Mouse (Mus musculus) right cerebral cortex, adult 2 months (tissue): ENCODE results near the gene Rps17.

Experiments used
- DNase-seq, 2 experiments: peaks; one replicate each; pipeline ENCODE4 v3.0.0; 2021 to 2022; ENCODE audit warnings: low spot score in 2 of 2

Rps17 gene

GRCm38 (mm10) chr7:81344544-81345446, at the start of gene Rps17:
TSS of gene Rps17 (minus strand) at chr7:81345254.
- peak; percentile 96 to 98 for DNase-seq

DNA sequence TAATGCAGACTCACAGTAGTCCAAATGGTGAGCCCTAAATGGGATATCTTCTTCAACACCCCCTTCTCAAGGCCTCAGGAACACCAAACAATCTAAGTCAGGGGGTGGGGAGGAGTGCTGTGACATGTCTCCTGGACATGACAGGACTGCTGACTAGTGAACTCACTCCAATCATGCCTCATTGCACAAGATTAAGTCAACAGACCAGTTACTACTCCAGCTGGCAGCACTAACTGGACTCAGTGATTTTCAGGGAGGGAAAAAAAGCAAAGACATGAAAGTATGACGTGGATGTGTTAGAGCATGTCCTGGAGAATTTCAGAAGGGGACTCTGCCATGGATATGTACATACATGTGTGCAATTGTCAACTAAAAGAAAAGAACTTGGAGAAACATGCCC, 34.3 kb upstream of the Rps17 start:
- DNase-seq, result no peak

- DNase-seq, result peak; percentile 80 to 81
These were observed 27.4 kb upstream of the Rps17 start for GRCm38 (mm10) chr7:81372337-81372920.

DNA sequence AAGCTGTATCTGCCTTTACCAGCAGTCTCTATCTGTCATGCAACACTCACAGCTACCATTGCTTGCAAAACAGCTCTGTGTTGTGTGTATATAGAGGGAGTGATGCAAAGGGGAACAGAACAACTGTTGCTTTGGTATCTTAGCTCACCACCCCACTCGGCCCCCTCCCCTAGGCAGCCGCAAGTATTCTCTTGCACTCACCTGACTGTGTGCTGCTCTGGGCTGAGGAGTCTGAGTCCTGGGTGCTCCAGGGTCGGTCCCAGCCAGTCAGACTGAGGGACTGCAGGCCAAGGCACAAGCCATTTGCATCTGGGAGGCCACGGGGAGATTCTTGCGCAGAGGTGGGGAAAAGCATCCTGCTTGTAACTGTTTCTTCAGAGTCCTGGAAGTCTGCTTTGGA, 26.8 kb upstream of the Rps17 start:
- DNase-seq, result peak in 1 of 2 experiments; percentile 31

- DNase-seq, result peak; percentile 80 to 83
These were observed 24.7 kb upstream of the Rps17 start for GRCm38 (mm10) chr7:81369724-81370123.

- no peak for DNase-seq
These were observed 22.9 kb upstream of the Rps17 start for GRCm38 (mm10) chr7:81367946-81368345.

- DNase-seq, result no peak
These were observed 11.9 kb upstream of the Rps17 start for GRCm38 (mm10) chr7:81356975-81357374.

DNA sequence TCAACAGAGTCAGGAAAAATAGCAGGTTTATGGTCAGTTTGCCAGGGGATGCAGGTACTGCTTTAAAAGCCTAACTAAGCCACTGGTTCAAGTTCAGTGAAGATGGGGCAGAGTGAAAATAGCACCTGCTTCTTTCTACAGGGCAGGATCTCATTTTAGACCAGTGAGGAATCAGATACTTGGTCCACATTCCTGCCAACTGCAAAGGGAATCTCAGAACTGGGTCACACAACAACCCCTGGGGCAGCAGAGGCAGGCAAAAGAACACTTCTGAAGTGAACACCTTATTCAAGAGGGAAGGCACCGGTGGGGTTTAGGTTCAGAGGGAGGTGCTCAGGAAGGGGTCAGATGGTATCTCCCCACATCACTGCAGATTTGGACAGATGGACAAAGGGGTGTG, 11.3 kb upstream of the Rps17 start:
- DNase-seq, result no peak

DNA sequence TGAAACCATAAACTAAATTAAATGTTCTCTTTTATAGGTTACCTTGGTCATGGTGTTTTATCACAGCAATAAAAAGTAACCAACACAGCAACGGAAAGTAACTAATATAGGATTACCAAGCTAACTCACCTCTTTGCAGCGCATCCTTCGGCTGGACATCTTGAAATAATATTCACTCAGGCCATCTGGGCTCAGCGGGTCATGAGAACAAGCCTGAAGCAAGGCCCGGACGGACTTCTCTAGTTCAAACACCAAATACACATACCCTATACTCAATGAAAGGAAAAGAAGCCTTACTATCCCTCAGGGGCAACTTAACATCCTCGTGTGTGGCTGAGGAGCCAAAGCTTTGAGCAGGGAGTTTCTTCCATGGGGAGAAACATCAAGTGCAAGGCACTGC, 10.7 kb upstream of the Rps17 start:
- DNase-seq, result no peak

- no peak for DNase-seq
These were observed 6.8 kb upstream of the Rps17 start for GRCm38 (mm10) chr7:81351826-81352225.

- DNase-seq, result no peak
These were observed 3.2 kb upstream of the Rps17 start for GRCm38 (mm10) chr7:81348206-81348605.

- no peak for DNase-seq
These were observed 555 bp upstream of the Rps17 start for GRCm38 (mm10) chr7:81345447-81346170.

- DNase-seq, result peak in 1 of 2 experiments; percentile 20
These were observed 1.2 kb downstream of the Rps17 start for GRCm38 (mm10) chr7:81343831-81344230.

DNA sequence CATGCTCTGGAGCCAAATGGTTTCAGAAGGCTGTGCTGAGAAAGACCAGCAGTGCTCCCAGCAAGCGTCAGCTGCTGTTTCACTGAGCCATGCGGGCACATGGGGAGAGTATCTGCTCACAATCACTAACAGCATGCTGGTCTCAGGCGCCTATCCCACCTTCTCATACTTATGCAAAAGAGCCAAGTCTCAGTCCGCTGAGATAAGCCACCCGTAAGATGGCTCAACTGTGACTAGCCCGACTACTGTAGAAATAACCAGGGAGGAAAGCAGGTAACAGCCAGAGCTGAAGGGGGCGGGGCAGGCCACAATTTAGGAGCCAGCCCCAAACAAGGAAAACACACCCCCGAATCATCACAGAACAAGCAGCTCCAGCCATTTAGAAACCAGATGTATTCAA, 1.7 kb downstream of the Rps17 start:
- DNase-seq, result no peak

- DNase-seq, result no peak
These were observed 2.5 kb downstream of the Rps17 start for GRCm38 (mm10) chr7:81342356-81343094.

- DNase-seq, result no peak
These were observed 3.5 kb downstream of the Rps17 start for GRCm38 (mm10) chr7:81341563-81341962.

DNA sequence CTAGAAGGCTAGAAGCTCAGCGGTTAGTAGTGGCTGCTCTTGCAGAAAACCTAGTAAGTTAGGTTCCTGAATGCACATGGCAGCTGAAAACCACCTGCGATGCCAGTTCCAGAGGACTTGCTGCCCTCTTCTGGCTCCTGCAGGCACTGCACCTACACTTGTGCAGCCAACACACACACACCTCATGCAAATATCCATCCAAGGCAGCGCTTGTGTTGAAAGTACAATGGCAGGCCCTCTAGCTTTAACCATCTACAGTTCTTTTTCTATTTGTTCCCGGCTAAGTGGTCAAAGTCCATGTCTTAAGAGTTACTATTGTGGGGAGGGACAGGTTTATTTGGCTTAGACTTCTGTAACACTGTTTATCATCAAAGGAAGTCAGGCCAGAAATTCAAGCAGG, 5.3 kb downstream of the Rps17 start:
- peak; percentile 46 to 57 for DNase-seq

GRCm38 (mm10) chr7:81338522-81338873, 6.6 kb downstream of the Rps17 start:
- DNase-seq, result no peak

DNA sequence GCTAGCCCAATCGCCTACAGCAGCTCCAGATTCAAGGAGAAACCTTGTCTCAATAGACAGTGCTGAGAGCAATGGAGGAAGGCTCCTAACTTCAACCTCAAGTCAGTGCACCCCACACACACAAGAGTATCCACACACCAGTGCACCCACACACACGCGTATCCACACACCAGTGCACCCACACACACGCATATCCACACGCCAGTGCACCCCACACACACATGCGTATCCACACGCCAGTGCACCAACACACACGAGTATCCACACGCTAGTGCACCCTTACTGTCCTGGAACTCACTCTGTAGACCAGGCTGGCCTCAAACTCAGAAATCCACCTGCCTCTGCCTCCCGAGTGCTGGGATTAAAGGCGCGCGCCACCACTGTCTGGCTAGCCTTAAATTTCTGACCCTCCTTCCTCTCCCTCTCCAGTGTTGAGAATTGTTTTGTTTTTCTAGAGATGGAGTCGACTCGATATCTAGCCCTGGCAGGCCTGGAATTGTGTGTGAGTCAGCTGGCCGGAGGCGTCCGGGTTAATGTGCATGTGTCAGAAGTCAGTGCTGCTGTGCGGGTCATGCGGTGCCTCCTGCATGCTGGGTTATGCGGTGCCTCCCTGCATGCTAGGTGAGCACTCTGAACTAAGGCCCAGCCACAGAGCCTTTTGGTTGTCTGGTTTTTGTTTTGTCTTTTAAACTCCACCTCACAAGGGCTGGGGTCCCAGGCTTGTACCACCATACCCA, 7.1 kb downstream of the Rps17 start:
- no peak for DNase-seq

DNA sequence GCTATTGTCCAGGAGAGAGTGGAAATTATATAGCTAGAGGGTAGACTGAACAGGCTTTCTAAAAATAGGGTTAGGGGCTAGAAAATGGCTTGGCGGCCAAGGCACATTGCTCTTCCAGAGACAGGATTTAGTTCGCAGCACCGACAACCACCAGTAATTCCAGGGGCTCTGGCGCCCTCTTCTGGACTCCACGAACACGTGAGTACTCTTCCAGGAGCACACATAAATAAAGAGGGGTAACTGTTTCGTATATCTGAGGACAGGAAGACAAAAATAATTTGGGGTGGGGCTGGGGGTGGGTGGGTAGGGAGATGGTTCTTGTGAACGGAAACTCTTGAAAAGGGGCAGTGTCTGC, 8.6 kb downstream of the Rps17 start:
- DNase-seq, result peak in 1 of 2 experiments; percentile 41

DNA sequence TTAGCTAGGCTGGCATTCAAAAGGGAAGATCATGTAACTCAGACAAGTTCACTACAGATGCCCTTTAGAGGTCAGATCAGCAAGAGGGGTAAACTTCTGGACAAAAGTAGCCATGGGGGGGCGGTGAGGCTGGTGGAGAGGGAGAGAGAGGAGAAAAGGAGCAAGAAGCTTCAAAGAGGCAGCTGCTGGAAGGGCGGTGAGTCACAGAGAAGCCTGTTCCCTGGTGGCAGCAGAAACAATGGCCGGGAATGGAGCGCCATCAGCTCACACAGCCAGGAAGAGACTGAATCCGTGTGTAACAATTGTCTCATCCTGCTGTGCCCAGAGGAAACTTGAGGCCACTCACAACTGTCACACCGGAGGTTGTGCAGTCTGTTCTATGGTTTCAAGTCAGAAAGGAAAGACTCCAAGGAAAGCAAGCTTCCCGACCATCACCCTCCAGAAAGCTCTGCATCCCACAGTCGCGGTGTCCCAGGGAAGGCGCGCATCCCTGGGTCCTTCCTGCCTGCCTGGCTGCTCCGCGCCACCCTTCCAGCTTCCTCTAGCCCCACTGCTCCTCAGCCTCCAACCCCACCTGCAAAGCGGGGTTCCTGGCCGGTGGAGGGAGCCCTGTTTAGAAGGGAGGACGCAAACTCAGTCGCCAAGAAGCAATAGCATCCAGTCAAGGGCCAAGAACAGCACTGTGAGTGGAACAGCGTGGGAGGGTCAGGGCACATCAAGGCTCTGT, 9.2 kb downstream of the Rps17 start:
- DNase-seq, result no peak
